Mouse (Mus musculus) right cerebral cortex, postnatal 4 days (tissue): ENCODE measurements around the gene Ldlr.
"Not testable (repeated sequence)": the region's sequence is repeated elsewhere in the genome, so short reads cannot be mapped to it uniquely, and the experiment has no call there.

Experiments
- DNase-seq: peaks from one replicate; pipeline ENCODE4 v3.0.0-alpha.2; 2022

Gene Ldlr

DNA sequence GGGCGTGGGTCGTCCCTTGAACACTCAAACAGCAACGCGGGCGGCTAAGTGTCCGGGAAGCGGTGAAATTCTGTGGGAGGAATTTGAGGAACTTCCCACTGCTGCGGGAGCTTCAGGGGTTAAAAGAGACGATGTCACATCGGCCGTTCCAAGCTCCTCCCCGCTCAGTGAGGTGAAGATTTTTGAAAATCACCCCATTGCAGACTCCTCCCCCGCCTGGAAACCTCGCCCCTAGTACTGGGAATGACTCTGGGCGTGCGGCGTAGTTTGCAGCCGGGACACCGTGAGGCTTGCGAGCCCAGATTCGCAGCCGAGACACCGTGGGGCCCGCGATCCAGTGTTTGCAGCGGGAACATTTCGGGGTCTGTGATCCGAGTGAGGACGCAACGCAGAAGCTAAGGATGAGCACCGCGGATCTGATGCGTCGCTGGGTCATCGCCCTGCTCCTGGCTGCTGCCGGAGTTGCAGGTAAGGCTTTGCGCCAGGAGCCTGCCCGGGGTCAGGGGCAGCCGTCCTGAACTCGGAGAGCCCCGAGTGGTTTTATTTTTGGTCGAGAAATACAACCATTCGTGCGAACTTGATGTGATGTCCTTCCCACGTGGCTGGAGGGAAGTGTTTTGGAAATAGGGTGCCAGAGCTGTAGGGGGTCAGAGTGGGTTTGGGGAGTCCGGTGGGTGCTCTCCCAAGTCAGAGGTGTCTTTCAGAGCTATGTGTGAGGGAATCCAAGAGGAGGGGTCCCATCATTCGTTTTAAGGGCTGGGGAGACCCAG, at the start of gene Ldlr:
Gene Ldlr, plus strand, starts transcription at position 107 of the 770 bp plus-strand sequence.
- DNase-seq: peak; percentile 76

DNA sequence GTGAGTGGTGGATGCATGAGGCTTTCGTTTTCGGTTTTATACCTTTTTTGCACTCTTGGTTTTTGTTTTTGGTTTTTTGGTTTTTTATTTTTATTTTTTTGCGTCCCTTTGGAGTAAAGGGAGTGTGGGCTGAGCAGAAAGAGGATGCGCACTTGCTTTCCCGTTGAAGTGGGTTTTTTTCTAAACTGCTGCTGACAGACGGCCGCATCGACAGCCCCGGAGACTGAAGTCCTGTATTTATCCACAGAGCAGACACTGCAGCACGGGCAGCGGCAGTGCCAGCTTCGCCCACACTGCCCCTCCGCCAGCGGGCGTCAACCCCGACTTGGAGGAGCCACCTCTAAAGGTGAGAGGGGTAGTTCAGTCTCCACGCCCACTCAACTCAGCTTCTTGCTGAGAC, 45.6 kb upstream of the Ldlr start:
- DNase-seq: no peak

DNA sequence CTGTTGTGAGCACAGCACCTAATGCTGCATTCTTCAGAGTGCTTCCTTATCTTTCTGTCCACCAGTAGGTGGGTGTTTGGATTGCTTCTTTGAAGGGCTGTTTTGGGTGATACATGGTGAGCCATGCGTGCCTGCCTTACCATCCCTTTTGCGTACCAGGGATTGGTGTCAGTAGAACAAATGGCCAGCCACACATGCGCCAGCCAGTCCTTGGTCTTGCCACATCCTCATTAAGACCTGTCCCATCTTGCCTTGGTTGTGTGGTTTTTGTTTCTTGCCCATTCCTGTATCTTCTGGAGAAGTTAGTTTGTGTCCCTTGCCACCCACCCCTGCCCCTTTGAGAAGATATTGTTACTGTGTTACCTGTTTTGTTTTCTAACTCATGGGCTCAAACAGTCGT, 42.8 kb upstream of the Ldlr start:
- no peak for DNase-seq

DNA sequence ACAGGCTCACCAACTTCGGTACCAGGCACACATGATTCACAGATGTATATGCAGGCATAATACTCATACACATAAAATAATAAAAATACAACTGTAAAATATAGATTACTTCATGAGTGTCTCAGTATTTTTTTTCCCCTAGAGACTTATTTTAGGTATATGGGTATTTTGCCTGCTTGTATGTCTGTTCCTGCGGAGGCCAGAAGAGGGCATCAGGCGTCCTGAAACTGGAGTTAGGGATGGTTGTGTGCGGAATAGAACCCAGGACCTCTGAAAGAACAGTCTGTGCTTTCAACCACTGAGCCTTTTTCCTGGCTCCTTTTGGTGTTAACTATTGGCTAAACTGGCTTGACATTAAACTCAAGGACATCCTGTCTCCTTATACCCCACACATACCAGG, 40.5 kb upstream of the Ldlr start:
- no peak for DNase-seq

DNA sequence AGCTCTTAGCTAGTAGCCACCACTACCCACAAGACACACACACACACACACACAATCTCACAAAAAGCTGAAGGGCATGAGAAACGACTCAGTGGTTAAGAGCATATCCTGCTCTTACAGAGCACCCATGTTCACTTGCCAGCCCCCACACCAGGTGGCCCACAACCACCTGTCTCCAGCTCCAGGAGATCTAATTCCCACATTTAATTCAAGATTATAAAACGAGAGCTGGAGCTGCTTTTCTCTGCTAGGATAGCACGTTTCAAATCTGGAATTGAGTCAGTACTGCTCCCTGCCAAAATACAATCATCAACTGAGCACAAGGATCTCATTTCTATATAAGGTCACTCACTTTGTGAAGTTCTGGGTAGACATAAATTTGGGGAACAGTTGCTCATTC, 39.4 kb upstream of the Ldlr start:
- DNase-seq: no peak

DNA sequence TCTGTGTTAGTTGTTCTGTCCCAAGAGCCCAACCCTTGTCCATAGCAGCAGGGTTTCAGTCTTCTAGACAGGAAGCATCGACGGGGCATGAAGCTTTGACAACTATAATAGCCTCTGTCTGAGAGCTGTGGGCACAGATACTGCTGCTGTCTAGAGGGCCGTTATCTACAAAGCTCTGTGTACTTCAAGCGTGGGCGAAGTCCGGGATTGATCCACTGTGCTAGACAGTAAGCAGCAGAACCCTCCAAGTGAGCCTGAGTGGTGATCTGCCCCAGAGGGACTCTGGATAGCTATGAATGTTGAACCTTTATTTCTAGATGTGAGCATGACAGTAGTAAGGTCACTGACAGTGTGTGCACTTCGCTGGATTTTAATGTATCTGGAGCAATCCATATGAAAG, 34.7 kb upstream of the Ldlr start:
- DNase-seq: no peak

DNA sequence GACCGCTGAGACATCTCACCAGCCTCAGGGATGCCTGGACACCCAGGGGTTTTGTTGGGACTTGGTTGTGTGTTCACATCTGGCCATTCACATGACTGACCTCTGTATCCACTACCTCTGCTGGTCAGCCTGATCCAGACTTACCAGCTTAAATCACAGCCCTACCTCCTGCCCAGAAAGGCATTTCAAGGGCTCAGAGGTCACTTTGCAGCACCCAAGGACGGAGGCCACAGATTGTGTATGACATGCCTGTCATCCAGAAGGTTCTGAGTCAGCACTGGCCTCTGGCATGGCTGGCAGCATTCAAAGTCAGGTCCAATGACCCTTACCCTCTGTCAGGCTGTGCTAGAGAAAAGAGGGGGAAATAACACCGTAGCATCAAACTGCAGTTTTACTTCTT, 33.3 kb upstream of the Ldlr start:
- no peak for DNase-seq

DNA sequence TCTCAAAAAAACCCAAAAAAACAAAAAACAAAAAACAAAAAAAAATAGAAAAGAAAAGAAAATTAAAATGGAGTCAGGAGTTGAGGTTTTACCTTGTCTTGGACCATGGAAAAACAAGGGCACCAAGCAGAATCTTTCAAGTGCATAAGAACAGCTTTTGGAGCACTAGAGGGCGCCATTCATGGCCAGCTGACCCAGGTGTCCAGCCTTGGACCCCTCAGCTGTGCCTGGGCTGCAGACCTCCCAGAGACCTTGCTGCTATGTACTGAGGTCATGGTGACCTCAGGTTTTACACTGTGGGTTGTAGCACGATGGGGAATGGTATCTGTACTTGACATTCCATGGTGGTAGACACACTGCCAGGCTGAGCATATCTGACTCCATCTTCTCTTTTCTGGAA, 31.4 kb upstream of the Ldlr start:
- DNase-seq: no peak

DNA sequence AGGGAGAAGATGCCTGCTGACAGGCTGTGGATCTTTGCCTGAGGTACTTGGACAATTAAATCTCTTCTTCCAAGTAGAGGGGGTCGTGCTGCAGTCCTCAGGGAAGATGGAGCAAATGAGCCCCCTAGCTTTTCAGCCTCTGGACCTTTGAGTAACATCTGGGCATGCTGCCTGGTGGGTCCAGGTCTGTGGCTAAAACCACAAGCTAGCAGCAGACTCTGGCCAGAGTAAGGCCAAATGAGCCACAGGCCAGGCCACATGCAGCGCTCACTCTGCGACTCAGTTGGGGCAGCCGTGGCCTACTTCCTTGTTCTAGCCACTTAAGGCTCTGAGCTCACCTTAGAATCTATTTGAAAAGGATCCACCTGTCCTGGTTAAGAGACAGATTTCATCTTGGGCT, 30.8 kb upstream of the Ldlr start:
- no peak for DNase-seq

DNA sequence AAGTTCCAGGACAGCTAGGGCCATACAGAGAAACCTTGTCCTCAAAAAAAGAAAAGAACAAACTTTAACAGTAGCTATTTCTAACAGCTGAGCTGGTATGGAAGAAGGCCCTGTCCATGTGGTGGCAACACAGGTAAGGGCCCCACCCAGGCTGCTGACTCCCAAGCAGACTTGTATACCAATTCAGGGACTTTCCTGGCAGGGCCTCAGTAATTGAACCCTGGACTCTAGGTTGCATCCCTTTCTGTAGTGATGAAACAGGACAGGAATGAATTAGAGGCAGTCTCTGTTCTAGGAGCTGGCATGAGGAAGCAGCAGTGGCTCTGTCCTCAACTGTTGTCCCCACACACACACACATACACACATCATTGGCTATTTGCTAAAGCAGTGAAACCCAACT, 29.2 kb upstream of the Ldlr start:
- DNase-seq: no peak

DNA sequence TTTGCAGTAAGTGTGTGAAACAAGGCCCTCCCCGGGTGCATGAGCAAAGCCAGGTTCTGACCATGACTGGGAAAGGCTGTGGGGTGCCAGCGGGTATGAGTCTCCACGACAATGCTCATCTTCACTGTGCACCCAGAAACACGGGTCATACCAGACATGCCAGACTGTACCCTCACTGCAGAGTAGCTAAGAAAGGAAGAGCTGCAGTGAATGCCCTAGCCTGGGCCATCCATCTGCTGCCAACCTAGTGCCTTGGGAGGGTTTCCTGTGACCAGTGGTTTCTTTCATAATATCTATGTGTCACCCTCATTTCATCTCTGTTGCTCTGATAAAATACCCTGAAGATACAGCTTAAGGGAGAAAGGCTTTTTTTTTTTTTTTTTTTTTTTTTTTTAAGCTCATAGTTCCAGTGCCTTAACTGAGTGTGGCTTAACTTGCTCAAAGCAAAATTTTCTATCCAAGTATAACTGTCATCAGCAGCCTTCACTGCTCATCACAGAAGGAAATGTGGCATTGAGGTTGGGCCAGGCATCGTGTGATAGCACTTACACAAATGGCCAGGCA, 28.0 kb upstream of the Ldlr start:
- DNase-seq: no peak

DNA sequence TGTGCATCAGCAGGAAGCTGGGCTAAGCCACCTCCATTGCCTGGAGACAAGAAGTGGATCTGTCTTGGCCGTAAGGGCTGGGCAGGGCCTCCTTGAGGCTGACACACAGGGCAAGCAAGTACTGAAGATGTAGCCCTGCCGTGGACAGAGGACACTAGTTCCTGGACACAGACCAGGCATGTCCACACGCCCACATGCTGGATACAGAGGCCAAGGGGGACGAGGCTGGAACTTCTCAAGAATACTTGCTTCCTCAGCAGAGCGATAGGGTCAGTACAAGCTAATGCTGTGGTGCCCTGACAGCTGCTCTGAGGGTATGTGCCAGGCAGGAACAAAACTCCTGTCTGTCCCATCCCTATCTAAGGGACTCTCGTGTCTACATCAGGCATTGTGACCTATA, 26.2 kb upstream of the Ldlr start:
- no peak for DNase-seq

DNA sequence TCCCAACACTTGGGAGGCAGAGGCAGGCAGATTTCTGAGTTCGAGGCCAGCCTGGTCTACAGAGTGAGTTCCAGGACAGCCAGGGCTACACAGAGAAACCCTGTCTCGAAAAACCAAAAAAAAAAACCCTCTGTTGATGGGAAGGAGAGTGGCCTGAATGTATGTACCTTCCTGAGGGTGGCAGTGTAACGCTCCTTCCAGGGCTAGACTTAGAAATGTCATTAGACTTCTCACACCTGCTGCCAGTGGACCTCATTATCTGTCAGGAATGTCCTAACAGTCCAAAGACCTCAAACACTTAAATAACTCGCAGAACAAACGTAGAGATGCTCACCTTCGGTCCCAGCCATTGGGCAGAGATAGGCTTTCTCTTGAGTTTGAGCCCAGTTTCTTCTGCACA, 24.0 kb upstream of the Ldlr start:
- not testable (repeated sequence) for DNase-seq

DNA sequence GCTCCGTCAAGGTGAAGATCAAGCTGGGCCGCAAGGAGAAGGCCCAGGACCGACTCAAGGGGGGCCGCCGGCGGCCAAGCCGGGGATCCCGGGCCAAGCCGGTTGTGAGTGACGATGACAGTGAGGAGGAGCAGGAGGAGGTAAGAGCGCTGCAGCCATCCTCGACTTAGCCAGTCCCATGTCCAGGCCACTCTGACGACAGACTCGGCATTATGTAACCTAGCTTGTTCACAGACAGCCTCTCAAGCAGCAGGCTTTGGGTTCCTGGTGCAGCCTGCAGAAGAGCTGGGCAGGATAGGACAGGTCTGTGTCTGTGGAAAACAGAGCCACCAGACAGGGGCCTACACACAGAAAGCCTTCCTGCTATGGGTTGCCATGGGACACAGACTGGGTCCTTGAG, 22.2 kb upstream of the Ldlr start:
- no peak for DNase-seq

DNA sequence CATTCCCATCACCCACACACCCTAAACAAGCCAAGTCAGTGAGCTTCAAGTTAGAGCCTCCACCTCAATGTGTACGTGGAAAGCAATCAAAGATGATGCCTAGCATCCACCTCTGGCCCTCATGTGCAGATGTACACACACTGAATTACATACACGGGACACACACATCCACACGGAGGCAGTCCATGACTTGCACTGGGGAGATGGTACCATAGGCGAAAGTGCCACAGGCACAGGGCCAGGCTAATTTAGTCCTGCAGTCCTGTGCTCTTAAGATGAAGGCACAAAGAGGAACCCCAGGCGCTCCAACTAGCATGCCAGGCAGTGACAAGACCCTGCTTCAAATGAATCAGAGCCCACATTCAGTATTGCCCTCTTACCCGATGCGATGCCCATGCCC, 19.8 kb upstream of the Ldlr start:
- DNase-seq: no peak

DNA sequence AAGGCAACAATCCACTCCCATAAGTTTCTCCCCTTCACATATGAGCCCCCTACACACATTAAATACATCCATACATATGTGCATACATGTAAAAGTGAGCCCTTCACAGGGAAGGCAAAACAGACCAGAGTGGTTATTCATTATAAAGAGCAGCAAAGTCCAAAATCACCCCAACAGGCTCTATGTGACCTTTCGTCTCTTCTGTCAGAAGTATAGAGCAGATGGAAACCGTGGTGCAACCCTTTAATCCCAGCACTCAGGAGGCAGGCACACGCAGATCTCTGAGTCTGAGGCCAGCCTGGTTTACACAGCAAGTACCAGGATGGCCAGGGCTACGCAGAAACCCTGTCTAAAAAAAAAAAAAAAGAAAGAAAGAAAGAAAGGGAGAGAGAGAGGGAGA, 17.2 kb upstream of the Ldlr start:
- no peak for DNase-seq

DNA sequence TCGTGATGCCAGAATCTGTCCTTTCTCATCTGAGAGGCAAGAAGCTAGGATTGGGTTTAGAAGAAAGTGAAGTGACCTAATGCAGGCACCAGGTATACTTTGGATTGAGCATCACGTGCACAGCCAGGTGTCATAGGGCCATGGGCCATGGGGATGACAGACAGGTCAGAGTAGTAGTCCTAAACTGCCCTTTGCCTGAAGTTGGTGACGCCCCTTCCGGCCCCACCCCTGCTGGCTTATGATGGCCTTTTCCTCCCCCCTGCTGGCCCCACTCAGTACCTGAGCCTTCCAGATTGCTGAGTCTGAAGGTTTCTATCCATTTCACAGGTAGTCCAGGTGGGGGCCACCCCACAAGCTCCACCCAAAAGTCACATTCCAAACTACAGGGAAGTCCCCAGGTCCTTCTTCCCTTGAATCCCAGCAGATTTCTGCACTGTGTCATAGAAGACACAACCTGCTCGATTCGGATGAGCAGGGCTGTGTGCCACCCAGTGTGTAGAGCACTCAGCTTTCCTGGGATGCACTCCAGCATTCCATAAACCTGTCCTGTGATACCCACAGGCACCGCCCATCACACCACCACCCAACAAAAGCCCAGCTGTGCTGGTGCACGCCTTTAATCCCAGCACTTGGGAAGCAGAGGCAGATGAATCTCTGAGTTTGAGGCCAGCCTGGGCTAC, 16.6 kb upstream of the Ldlr start:
- DNase-seq: no peak

DNA sequence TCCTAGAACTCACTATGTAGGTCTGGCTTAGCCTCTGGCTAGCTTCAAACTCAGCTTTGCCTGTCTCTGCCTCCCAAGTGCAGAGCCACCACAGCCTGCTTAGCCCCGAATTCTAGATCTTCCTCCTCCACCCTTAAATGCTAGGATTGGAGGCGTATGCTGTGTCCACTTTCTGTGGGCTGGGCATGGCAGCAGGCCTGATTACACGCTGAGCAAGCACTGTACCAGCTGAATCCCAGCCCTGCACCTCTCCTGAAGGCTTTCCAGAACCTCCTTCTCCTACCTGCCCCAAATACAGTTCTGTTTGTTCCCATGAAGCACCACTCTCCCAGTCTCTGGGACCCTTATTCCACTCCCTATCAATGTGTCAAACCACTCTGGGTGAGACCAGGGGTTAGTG, 13.9 kb upstream of the Ldlr start:
- DNase-seq: no peak

DNA sequence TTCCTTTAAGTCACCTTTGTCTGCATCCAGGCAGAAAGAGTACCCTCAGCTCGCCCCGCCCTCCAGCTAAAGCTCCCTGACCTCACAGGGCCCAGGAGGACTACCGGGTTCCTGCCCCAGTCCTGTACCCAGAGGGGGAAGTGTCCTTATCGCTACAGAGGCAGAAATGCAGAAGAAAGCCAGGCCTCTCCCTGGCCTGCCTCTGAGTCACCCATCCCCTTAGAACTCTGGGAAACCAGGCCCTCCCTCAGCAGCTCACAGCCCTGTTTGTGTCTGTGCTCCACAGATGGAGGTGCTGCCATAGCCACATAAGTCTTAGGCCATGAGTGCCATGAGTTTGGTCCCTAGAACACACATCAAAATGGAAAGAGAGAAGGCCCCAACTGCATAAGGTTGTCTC, 8.0 kb upstream of the Ldlr start:
- DNase-seq: no peak

DNA sequence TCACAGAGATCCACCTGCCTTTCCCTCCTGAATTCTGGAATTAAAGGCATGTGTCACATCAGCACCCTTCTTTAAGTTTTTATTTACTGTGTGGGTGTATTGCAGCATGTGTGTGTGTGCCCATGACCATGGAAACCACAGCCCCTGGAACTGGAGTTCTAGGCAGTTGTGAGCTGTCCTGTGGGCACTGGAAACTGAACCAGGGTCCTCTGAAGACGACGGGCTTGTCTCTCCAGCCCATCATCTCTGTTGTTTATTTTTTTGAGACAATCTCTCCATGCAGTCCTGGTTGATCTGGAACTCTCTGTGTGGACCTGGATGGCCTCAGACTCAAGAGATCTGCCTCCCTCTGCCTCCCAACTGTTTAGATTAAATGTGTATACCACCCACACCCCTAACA, 6.3 kb upstream of the Ldlr start:
- no peak for DNase-seq

DNA sequence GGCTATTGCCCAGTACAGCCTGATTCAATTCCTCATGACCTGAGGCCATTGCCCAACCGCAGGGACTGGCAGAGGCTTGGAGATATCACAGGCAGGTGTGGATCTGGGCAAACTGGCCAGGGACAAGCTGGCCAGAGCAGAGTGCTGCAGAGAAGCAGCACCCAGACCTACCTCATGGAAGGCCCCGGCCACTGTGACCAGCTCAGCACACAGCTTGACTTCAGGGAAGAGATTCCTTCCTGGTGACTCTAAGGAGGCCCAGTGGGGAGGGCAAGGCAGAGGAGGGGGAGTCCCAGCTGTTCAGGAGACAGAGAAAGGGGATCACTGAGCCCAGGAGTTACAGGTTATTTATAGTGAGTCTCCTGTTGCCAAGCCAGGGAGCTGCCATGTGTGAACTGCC, 2.2 kb upstream of the Ldlr start:
- no peak for DNase-seq

DNA sequence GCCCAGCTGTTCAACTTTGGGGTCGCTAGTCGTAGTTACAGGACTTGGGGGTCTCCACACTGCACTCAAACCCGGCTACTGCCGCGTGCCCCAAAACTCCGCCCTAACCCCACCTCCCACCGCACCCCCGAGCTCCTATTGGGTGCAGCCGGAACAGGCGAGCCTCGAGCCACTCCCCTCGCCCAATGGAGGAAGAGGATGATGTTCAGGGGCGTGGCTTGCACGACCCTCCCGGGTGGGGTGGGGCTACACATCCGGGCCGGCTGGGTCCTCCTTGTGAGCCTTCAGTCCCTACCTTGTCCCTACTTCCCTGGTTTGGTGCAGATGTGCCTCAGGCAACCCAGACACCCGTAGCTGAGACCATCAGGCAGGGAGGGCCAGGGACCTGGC, 859 bp downstream of the Ldlr start:
- peak; percentile 85 for DNase-seq

DNA sequence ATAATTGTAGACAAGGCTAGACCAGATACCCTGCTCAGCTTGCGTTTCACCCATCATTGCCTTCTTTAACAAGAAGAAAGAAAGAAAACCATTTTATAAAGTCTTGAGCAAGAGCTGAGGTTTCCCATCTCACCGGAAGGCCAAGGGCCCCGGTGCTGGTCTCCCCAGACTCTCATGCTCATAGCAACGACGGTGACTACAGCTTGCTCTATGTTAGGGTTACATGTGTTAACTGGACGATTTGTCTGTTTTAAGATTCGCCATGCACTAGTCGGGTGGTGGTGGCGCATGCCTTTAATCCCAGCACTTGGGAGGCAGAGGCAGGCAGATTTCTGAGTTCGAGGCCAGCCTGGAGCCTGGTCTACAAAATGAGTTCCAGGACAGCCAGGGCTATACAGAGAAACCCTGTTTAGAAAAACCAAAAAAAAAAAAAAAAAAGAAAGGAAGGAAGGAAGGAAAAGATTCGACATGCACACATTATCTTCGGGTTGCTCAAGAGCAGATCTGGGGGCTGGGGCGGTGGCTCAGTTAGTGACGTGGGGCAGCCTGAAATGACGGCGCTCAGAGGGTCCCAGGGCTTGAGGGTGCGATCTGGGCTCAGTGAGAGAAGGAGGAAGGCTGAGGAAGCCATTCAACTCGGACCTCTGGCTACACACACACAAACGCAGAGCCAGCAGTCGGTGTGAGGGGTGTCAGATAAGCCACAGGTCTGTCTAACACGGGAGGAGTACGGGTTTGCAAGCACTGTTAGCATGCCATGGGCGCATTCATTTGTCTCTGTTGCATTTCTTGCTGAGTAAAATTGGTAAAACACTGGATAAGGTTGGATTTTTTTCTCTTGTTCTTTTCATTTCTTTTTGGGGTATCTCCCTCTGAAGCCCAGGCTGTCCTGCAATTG, 2.2 kb downstream of the Ldlr start:
- DNase-seq: no peak
